Mouse (Mus musculus) lung, embryonic 14.5 days (tissue): ENCODE data around the gene Ss18l1. TPM values are rescaled to one million over a fixed set of nuclear protein-coding genes. Genes with fewer than 3 reads are reported as not detected.

ENCODE experiments used
- ATAC-seq: fragments of 200-750 bp; cut with Nextera tagmentation; 2 replicates; pipeline ENCODE4 v1.8.0; 2017; ENCODE audit warnings: mild to moderate bottlenecking, moderate TSS enrichment, moderate library complexity; ENCODE audit not compliant: insufficient read depth
- DNase-seq: peaks from one replicate; pipeline ENCODE4 v3.0.0-alpha.2; 2015
- H3K27ac ChIP-seq: fragments of 300-500 bp; sonication (generic); 2 replicates; pipeline ENCODE4 v1.5.1; 2014; ENCODE audit warnings: low read depth, mild to moderate bottlenecking, moderate library complexity
- H3K27me3 ChIP-seq: fragments of 300-500 bp; sonication (generic); 2 replicates; pipeline ENCODE4 v1.6.1; 2014; ENCODE audit warnings: low read length, control low read depth; ENCODE audit not compliant: insufficient read depth
- H3K36me3 ChIP-seq: fragments of 300-500 bp; sonication (generic); 2 replicates; pipeline ENCODE4 v1.6.1; 2014; ENCODE audit warnings: control low read depth; ENCODE audit not compliant: insufficient read depth
- H3K4me1 ChIP-seq: fragments of 300-500 bp; sonication (generic); 2 replicates; pipeline ENCODE4 v1.6.1; 2014; ENCODE audit warnings: antibody characterized with exemption, control low read depth; ENCODE audit not compliant: insufficient read depth
- H3K4me2 ChIP-seq: fragments of 300-500 bp; sonication (generic); 2 replicates; pipeline ENCODE4 v1.6.1; 2014; ENCODE audit warnings: mild to moderate bottlenecking
- H3K4me3 ChIP-seq: fragments of 300-500 bp; sonication (generic); 2 replicates; pipeline ENCODE4 v1.5.1; 2014; ENCODE audit warnings: low read depth, low read length
- H3K9ac ChIP-seq: fragments of 300-500 bp; sonication (generic); 2 replicates; pipeline ENCODE4 v1.6.1; 2014
- H3K9me3 ChIP-seq: fragments of 300-500 bp; sonication (generic); 2 replicates; pipeline ENCODE4 v1.6.1; 2016; ENCODE audit warnings: low read depth, low read length, control low read depth
- CTCF ChIP-seq: IDR thresholded peaks from 2 replicates; pipeline ENCODE4 v1.5.1; 2016; ENCODE audit warnings: antibody characterized with exemption, low read depth
- WGBS: fragments of 180-500 bp; shearing (Covaris S2); extraction: QIAGEN DNeasy Blood & Tissue Kit; methylation state at CpG from one replicate; pipeline ENCODE4 v1.1.7; 2014; 5-methylcytosine and 5-hydroxymethylcytosine counted together
- polyA plus RNA-seq: library from polyadenylated mRNA; unstranded; fragments of >200 nt; fragmentation: Nextera tagmentation; extraction: Ambion mirVana; gene quantifications from 2 replicates; pipeline ENCODE4 v1.2.1, GENCODE M21; 2014

Gene Ss18l1
- polyA plus RNA-seq, 1 experiment from 2014 or later, result 5.6 TPM

GRCm38 (mm10) chr2:180071671-180072070 is 29.4 kb downstream of the Ss18l1 start:
- ATAC-seq (no peak), DNase-seq (no peak)
- WGBS, result 86% methylated on average over 2 of the region's 2 CpGs
- Histone ChIP-seq H3K36me3 (peaks cover 15% of the 10 kb centered on the region; the same call in 1 of the 2 replicates), H3K9me3 (no peaks in the 10 kb centered on the region), H3K27ac (no peak overlapping the region), H3K9ac (no peak overlapping the region), H3K4me1 (peaks cover 8% of the 10 kb centered on the region; the same call in 1 of the 2 replicates), H3K27me3 (no peaks in the 10 kb centered on the region), H3K4me2 (no peak overlapping the region), H3K4me3 (no peak overlapping the region)
- no peak for TF ChIP-seq CTCF

- no peak for DNase-seq
- no peak overlapping the region for H3K27ac ChIP-seq
- TF ChIP-seq CTCF, result no peak
- H3K36me3 ChIP-seq, result peaks cover 10% of the 10 kb centered on the region; the same call in 1 of the 2 replicates
- no peak overlapping the region for H3K4me3 ChIP-seq
- H3K9ac ChIP-seq, result no peak overlapping the region
- no peaks in the 10 kb centered on the region for H3K9me3 ChIP-seq
- peaks cover 8% of the 10 kb centered on the region; the same call in 1 of the 2 replicates for H3K4me1 ChIP-seq
- H3K4me2 ChIP-seq, result no peak overlapping the region
- H3K27me3 ChIP-seq, result no peaks in the 10 kb centered on the region
- no peak for ATAC-seq
- 87% methylated on average over 7 of the region's 7 CpGs for WGBS
Observed at GRCm38 (mm10) chr2:180072886-180073285, 30.6 kb downstream of the Ss18l1 start.

- Histone ChIP-seq H3K27me3 (no peaks in the 10 kb centered on the region), H3K9me3 (no peaks in the 10 kb centered on the region), H3K27ac (no peak overlapping the region), H3K4me3 (no peak overlapping the region), H3K4me2 (no peak overlapping the region), H3K9ac (no peak overlapping the region), H3K4me1 (no peaks in the 10 kb centered on the region), H3K36me3 (peaks cover 21% of the 10 kb centered on the region; the same call in 1 of the 2 replicates)
- WGBS, result 69% methylated on average over 3 of the region's 3 CpGs
- ATAC-seq (no peak), DNase-seq (no peak)
- no peak for TF ChIP-seq CTCF
Observed at GRCm38 (mm10) chr2:180077622-180078021, 35.3 kb downstream of the Ss18l1 start.

GRCm38 (mm10) chr2:180080680-180081079 is 38.4 kb downstream of the Ss18l1 start:
- no peak for ATAC-seq
- no peaks in the 10 kb centered on the region for H3K4me1 ChIP-seq
- no peak overlapping the region for H3K9ac ChIP-seq
- no peak for TF ChIP-seq CTCF
- H3K9me3 ChIP-seq, result no peaks in the 10 kb centered on the region
- no peak overlapping the region for H3K27ac ChIP-seq
- no peak overlapping the region for H3K4me3 ChIP-seq
- WGBS, result 75% methylated on average over 8 of the region's 8 CpGs
- H3K27me3 ChIP-seq, result no peaks in the 10 kb centered on the region
- DNase-seq, result peak; percentile 18
- H3K4me2 ChIP-seq, result no peak overlapping the region
- peaks cover 30% of the 10 kb centered on the region; the same call in 1 of the 2 replicates for H3K36me3 ChIP-seq

GRCm38 (mm10) chr2:180083063-180083462 is 40.8 kb downstream of the Ss18l1 start:
- Histone ChIP-seq H3K4me3 (no peak overlapping the region), H3K9me3 (no peaks in the 10 kb centered on the region), H3K27me3 (no peaks in the 10 kb centered on the region), H3K9ac (no peak overlapping the region), H3K36me3 (peaks cover 31% of the 10 kb centered on the region; the same call in 1 of the 2 replicates), H3K4me1 (no peaks in the 10 kb centered on the region), H3K27ac (no peak overlapping the region), H3K4me2 (no peak overlapping the region)
- DNase-seq, result no peak
- 90% methylated on average over 10 of the region's 10 CpGs for WGBS
- ATAC-seq, result no peak
- no peak for TF ChIP-seq CTCF

GRCm38 (mm10) chr2:180084565-180084964 is 42.3 kb downstream of the Ss18l1 start:
- no peak for ATAC-seq

GRCm38 (mm10) chr2:180085926-180086636 is 43.8 kb downstream of the Ss18l1 start:
- Histone ChIP-seq H3K9me3 (no peaks in the 10 kb centered on the region), H3K4me3 (no peak overlapping the region), H3K4me1 (no peaks in the 10 kb centered on the region), H3K27me3 (no peaks in the 10 kb centered on the region), H3K4me2 (no peak overlapping the region), H3K9ac (no peak overlapping the region), H3K27ac (no peak overlapping the region), H3K36me3 (peaks cover 29% of the 10 kb centered on the region; the same call in 1 of the 2 replicates)
- no peak for TF ChIP-seq CTCF
- ATAC-seq, result no peak
- WGBS, result 61% methylated on average over 16 of the region's 16 CpGs
- DNase-seq, result no peak

More at GRCm38 (mm10) chr2:180084565-180084964, 42.3 kb downstream of the Ss18l1 start:
- WGBS, result 19% methylated on average over 3 of the region's 3 CpGs
- TF ChIP-seq CTCF, result no peak
- Histone ChIP-seq H3K9ac (no peak overlapping the region), H3K27me3 (no peaks in the 10 kb centered on the region), H3K4me2 (no peak overlapping the region), H3K4me3 (no peak overlapping the region), H3K36me3 (peaks cover 29% of the 10 kb centered on the region; the same call in 1 of the 2 replicates), H3K9me3 (no peaks in the 10 kb centered on the region), H3K4me1 (no peaks in the 10 kb centered on the region), H3K27ac (no peak overlapping the region)
- DNase-seq, result no peak
